Mouse (Mus musculus) ES-E14 (cell line): ENCODE measurements around the gene Cry2.

Experiments
- CHD2 ChIP-seq: IDR thresholded peaks from 2 replicates; pipeline ENCODE4 v1.6.1; 2014; ENCODE audit warnings: mild to moderate bottlenecking, low read depth, low read length, inconsistent platforms
- HCFC1 ChIP-seq: IDR thresholded peaks from 2 replicates; pipeline ENCODE4 v1.6.1; 2012; ENCODE audit warnings: low read length, inconsistent platforms, borderline replicate concordance; ENCODE audit not compliant: insufficient read depth
- MAFK ChIP-seq: IDR thresholded peaks from 2 replicates; pipeline ENCODE4 v1.6.1; 2014; ENCODE audit warnings: mild to moderate bottlenecking, low read depth, low read length, inconsistent platforms; ENCODE audit not compliant: insufficient read depth
- ZC3H11A ChIP-seq: IDR thresholded peaks from 2 replicates; pipeline ENCODE4 v1.6.1; 2012; ENCODE audit warnings: low read depth, mild to moderate bottlenecking, inconsistent platforms, low read length, borderline replicate concordance
- ZNF384 ChIP-seq: IDR thresholded peaks from 2 replicates; pipeline ENCODE4 v1.6.1; 2012; ENCODE audit warnings: low read depth, low read length, inconsistent platforms

DNA sequence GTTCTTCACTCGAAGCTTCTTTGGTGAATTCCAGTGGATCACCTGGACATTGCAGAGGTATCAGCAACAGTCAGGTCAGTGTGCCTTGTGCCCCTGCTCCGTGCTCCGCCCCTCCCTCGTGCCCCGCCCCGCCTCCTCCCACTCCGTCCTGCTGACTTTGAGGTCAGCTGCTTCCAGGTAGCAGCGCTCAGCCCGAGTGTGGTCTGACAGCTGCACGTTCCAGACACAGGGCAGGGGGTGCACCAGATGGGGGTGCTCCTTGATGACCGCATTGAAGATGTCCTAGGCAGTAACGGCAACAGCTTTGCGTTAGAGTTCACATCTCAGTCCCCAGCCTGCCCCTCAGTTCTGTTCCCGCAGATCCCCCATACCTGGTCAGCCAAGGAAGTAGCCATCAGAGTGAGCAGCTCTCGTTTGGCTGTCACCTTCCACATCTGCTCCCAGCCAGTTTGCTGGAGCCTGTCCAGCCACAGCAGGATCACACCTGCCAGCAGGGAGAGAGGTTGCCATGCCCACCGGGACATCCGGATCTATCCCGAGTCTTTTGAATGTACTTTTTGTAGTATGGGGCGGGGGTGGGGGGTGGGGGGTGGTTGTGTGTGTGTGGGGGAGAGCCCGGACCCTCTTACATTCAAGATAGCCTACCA is 66.3 kb downstream of the Cry2 start:
- TF ChIP-seq HCFC1 (no peak), MAFK (no peak), CHD2 (no peak), ZNF384 (no peak), ZC3H11A (no peak)
